Mouse (Mus musculus) left cerebral cortex, adult 11 months (tissue): Measurements from ENCODE around the gene Ksr1.

ENCODE experiments used
- DNase-seq: peaks from one replicate; pipeline ENCODE4 v3.0.0; 2022; ENCODE audit warnings: low spot score

Ksr1 gene

GRCm38 (mm10) chr11:78980083-78980634, 166.0 kb downstream of the Ksr1 start:
- no peak for DNase-seq

DNA sequence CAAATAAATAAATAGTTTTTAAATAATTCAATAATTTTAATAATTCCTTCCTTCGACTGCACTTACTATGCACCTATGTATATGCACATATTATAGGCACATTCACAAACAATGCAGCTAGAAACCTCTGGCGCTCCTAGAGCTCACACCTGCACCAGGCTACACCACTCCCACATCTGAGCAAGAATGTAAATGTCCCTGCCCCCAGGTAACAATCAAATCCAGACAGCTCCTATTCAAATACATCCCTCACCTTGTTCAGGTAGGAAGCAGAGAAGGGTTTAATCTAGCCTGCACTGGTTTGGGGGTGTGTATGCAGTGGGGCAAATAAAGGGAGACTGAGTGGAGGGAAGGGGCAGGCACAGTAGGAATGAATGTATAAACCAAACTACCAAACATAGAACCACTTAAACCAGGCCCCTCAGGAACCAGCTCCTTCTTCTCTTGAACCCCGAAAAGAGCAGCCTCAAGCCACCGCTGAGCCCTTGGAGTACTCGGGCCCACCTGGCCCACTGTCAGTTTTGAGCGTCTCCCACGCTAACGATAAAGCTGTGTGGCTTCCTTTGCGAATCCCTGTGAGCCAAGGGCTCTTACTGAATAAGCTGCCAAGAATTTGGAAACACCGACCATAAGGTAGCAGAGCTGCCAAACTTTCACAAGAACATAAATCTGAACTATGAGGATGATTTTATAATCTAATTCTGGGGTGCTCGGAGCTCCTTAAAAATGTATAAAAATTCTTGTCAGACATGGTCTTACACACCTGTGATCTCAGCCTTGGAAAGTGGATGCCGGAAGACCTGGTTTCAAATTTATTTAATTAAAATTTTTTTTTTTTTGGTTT, 167.8 kb downstream of the Ksr1 start:
- no peak for DNase-seq

DNA sequence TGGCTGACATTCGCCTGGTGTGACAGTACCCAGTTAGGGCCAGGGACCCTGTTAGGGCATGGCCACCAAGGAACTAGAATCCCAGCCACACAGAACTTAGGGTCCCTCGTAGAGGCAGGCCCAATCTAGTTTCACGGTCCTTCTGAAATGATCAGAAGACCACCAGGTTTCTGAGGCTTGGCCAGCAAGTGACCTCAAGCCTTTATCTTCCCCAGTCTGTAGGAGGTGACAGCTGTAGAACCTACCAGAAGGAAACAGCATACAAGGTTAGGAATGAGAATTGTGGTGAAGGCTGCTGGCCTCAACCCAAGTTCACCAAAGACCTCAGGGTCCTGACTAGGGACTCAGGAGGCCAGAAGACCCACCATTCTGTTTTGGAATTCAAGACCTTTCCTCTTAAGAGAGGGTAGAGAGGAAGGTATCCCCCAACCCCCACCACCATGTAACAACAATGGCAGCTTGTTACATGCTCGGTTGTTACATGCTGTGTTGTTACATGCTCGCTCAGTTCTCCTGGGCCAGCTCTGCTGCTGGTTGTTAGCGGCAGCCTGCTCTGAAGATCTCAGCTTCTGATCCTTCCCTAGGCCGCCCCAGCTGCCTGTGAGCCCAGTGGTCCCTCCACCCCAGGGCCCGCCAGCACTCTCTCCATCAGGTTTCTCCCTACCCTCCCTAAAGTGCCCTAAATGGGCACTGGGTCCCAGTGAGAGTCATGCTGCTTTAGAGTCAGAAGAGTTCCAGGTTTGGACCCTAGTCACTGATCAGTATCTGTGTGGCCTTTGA, 169.3 kb downstream of the Ksr1 start:
- no peak for DNase-seq

DNA sequence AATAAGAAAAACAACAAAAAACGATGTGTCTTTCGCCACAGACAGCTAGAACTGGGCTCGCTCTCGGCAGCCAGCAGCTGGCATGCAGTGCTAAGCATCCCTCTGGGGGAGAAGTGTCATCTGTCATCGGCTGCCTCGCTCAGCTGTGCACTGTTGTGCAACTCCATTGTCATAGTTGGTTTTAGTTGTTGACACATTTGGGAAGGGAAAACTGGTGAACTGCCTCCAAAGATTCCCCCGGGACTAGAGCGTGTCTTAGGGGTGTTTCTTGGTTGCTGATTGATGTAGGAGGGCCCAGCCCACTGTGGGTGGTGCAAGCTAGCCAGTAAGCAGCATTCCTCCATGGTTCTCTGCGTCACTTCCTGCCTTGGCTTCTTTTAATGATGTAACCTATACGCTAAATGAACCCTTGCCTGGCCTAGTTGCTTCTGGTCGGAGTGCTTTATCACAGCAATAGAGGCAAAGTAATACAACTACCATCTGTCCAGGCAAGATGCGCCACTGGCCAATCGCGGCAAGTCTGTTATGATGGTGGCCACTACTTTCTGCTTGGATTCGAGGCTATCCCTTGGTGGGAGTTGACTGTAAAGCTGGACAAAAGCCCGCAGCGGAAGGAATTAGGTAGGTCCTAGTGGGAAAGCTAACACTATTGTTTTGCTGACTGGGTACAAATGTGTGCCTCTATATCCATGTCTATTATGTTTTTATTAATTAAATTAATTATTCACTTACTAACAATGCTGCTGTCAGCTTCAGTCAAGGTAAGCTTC, 172.6 kb downstream of the Ksr1 start:
- DNase-seq, result no peak

GRCm38 (mm10) chr11:78972811-78973351, 173.3 kb downstream of the Ksr1 start:
- DNase-seq, result no peak

GRCm38 (mm10) chr11:78972328-78972727, 173.9 kb downstream of the Ksr1 start:
- DNase-seq, result no peak

DNA sequence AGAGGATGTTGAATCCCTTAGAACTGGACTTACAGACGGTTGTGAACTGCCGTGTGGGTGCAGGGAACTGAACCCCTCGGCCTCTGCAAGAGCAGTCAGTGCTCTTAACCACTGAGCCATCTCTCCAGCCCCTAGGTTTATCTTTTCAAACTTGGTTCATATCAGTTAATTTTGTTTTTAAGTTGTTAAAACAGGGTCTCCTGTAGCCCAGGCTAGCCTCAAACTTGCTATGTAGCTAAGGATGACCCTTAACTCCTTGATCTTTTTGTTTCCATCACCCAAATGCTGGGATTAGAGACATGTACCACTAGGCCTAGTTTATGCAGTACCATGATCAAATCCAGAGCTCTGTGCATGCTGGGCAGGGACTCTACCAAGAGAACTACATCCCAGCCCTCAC, 174.5 kb downstream of the Ksr1 start:
- DNase-seq, result no peak

DNA sequence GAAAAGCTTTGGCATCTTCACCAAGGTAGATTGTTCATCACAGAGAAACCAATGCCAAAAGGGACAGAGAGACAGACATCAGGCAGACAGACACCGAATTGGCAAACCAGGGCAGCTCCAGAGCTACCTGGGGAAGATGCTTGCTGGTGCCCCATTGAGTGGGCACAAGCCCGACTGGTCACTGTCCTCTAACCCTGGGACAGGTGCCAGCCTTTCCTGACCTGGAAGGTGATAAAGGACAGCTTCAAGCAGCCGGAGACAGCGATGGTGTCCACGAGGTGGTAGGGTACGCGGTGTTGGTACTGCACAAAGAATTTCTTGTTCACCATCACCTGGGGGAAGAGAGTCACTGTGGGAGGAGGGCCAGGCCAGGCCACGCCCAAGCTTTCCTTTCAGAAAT, 175.1 kb downstream of the Ksr1 start:
- no peak for DNase-seq

GRCm38 (mm10) chr11:78968121-78968520, 178.1 kb downstream of the Ksr1 start:
- no peak for DNase-seq

DNA sequence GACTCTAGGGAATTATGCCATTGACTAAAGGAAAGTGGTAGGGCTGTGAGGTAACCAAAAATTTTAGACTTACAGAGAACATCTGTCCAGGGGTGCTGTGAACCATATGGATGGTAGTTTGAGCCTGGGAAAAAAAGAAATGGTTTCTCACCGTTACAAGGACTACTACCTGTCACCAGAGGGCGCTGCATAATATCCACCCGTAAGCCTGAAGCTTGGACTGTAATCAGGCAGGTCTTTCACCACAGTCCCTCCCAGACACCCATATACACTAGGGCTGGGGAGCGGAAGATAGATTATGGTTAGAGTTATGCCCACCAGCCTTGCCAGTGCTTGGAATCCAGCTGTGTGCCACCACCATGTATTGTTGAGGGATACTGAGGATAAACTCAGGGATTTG, 178.8 kb downstream of the Ksr1 start:
- DNase-seq, result no peak
